Mouse (Mus musculus) thymus, adult 2 months (tissue): ENCODE results near the gene Acaca. TPM values are rescaled to one million over a fixed set of nuclear protein-coding genes. Genes with fewer than 3 reads are reported as not detected.
"Not testable (repeated sequence)": the region's sequence is repeated elsewhere in the genome, so short reads cannot be mapped to it uniquely, and the experiment has no call there.

Experiments
- DNase-seq: peaks from one replicate; pipeline ENCODE4 v3.0.0; 2021
- H3K27ac ChIP-seq: fragments of 200-500 bp; 2 replicates; pipeline ENCODE4 v1.5.1; 2012; ENCODE audit warnings: low read length, control low read depth; ENCODE audit not compliant: control insufficient read depth, insufficient read depth
- H3K27me3 ChIP-seq: fragments of 200-500 bp; 2 replicates; pipeline ENCODE4 v1.6.1; 2012; ENCODE audit warnings: mild to moderate bottlenecking, low read length, moderate library complexity, mixed read lengths; ENCODE audit not compliant: control insufficient read depth, insufficient read depth
- H3K36me3 ChIP-seq: fragments of 200-500 bp; 2 replicates; pipeline ENCODE4 v1.6.1; 2012; ENCODE audit warnings: mild to moderate bottlenecking, low read length, moderate library complexity; ENCODE audit not compliant: control insufficient read depth, insufficient read depth
- H3K4me1 ChIP-seq: fragments of 200-500 bp; replicated peaks from 2 replicates; pipeline ENCODE4 v1.6.1; 2012; ENCODE audit warnings: low read length; ENCODE audit not compliant: control insufficient read depth, insufficient read depth
- H3K4me3 ChIP-seq: fragments of 200-500 bp; 2 replicates; pipeline ENCODE4 v1.5.1; 2012; ENCODE audit warnings: mild to moderate bottlenecking, low read length, control low read depth, moderate library complexity; ENCODE audit not compliant: control insufficient read depth, insufficient read depth
- CTCF ChIP-seq: fragments of 200-500 bp; IDR thresholded peaks from 2 replicates; pipeline ENCODE4 v1.5.1; 2012; ENCODE audit warnings: mild to moderate bottlenecking, control low read depth, low read length, moderate library complexity, borderline replicate concordance; ENCODE audit not compliant: control insufficient read depth, poor library complexity, insufficient read depth; ENCODE audit errors: extremely low read depth
- POLR2A ChIP-seq: fragments of 200-500 bp; IDR thresholded peaks from 2 replicates; pipeline ENCODE4 v1.6.1; 2012; ENCODE audit warnings: mild to moderate bottlenecking, low read length, control low read depth, moderate library complexity; ENCODE audit not compliant: control insufficient read depth, poor library complexity, insufficient read depth; ENCODE audit errors: extremely low read depth
- WGBS: fragments of 180-500 bp; shearing (Covaris S2); methylation state at CpG from one replicate; pipeline ENCODE4 v1.1.7; 2018; 5-methylcytosine and 5-hydroxymethylcytosine counted together
- polyA plus RNA-seq: library from polyadenylated mRNA; depleted of rRNA; stranded (reverse); fragments of >200 nt; gene quantifications from 2 replicates; pipeline ENCODE4 v1.2.3, GENCODE M21; 2012

Acaca gene
- polyA plus RNA-seq, 1 experiment, result 25.3 TPM

DNA sequence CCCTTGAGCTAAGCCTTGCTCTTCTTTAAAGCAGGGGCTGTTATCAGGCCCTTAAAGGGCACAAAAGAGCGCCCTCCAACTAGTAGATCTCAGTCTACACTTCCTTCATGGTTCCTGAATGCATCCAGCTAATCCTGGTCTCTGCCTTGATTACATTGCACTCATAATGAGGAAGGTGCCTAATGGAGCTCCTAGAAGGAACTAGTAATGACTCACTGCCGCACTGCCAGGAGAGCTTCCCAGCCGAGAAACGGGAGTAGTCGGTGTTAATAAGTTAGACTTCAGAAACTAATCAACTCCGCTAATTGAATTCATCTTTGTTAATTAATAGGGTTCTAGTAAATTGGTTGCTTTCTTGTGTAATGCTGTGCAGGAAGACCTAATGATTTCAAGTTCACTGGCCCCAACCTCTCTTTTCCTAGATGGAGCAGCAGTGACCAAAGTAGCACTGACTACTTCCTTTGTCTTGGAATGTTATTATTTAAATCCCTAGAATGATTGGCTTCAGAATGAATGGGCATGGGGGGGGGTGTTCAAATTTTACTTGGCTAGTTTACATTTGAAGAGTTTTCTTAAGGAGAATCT is 176.8 kb downstream of the Acaca start:
- Histone ChIP-seq H3K4me3 (no peak overlapping the region), H3K27ac (no peak overlapping the region), H3K36me3 (no peaks in the 10 kb centered on the region), H3K27me3 (no peaks in the 10 kb centered on the region), H3K4me1 (no peaks in the 10 kb centered on the region)
- WGBS, result 95% methylated on average over 6 of the region's 6 CpGs
- DNase-seq, result no peak
- no peak for TF ChIP-seq POLR2A
- no peak for TF ChIP-seq CTCF

DNA sequence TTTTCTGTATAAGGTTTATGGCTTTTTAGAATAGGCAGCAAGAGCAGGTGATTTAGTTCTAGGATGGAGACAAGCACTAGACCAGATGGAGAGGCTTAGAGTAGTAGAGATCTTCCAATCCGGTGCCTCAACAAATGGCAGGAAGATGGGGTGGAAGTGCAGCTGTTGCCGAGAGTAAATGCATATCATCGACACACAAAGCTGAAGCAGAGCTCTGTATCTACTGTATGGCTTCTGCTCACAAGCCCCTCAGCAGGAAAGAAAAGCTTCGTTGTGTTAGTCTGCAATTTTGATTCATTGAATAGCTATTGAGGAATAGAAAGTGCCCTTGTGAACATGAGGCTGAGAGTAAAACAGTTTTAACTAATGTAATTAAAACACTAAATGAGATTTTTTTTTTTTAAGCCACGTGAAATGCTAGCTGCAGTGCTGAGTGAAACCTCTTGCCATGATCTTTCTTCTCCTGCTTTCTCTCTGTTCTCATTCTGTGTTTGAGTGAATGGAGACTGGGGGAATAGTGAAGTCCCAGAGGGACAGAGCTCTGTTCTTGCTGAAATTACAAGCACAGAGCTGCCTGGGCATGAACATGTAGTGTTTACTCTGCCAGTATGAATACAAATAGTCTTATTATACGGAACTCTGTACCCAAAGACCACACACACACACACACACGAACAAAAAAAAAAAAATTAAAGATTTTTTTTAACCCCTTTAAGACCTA is 194.7 kb downstream of the Acaca start:
- no peaks in the 10 kb centered on the region for H3K36me3 ChIP-seq
- no peaks in the 10 kb centered on the region for H3K4me1 ChIP-seq
- H3K27ac ChIP-seq, result no peak overlapping the region
- TF ChIP-seq POLR2A (no peak), CTCF (no peak)
- no peaks in the 10 kb centered on the region for H3K27me3 ChIP-seq
- H3K4me3 ChIP-seq, result no peak overlapping the region
- DNase-seq, result no peak
- 93% methylated on average over 7 of the region's 7 CpGs for WGBS

DNA sequence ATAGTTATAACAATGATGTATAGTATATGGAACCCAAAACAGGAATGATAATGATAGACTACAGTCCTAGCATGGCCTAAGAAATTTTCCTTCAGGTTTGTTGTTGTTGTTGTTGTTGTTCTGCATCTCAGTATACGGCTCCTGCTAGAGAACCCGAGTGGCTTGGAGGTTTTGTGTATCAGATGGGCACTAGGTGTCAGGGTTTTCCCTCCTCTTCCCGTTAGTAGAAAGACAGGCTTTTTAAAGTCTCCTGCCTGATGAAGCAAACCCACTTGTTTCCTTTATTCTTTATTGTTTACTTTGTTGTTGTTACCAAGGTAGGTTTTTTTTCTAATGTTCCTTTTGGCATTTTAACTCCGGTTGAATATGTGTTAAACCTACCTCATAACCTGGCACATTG is 197.6 kb downstream of the Acaca start:
- no peaks in the 10 kb centered on the region for H3K4me1 ChIP-seq
- H3K27ac ChIP-seq, result no peak overlapping the region
- no peak overlapping the region for H3K4me3 ChIP-seq
- no peaks in the 10 kb centered on the region for H3K36me3 ChIP-seq
- 95% methylated on average over 4 of the region's 4 CpGs for WGBS
- H3K27me3 ChIP-seq, result no peaks in the 10 kb centered on the region
- DNase-seq, result no peak
- TF ChIP-seq CTCF (no peak), POLR2A (no peak)

DNA sequence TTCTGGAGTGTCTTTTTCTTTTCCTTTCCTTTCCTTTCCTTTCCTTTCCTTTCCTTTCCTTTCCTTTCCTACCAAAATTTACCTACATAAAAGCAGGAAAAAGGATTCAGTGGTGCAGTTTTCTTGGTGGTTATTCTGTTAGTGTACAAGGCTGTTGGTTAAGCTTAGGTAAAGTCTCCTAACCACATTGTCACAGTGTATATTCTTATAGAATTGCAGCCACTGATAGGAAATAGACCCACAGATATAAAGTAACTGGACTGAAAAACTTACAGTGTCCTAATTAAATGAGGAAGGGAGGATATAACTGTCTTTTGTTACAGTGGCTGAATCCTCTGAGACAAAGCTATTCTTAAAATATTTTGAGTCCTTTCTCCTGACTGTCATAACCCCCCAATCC is 202.9 kb downstream of the Acaca start:
- TF ChIP-seq POLR2A (no peak), CTCF (no peak)
- no peak overlapping the region for H3K27ac ChIP-seq
- H3K4me3 ChIP-seq, result no peak overlapping the region
- no peaks in the 10 kb centered on the region for H3K27me3 ChIP-seq
- DNase-seq, result no peak
- H3K36me3 ChIP-seq, result no peaks in the 10 kb centered on the region
- H3K4me1 ChIP-seq, result no peaks in the 10 kb centered on the region

DNA sequence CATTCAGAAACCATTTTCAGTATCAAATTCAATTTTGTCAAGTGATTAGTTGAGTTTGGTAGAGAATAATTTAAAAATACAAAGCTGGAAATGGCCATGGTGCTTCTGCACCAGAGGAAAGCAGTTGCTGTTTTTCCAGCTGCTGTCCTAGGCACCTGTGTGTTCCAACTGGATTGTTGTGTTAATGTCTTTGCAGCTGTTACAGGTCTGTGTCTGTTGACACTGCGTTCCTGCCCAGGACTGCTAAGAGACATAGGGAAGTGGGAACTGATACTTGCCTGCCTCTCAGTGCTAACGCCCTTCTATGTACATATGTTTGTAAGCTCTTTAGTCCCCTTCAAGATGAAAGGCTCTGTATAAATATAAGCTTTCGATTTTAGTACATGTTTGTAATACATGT is 203.4 kb downstream of the Acaca start:
- DNase-seq, result no peak
- TF ChIP-seq CTCF, result no peak
- Histone ChIP-seq H3K4me1 (no peaks in the 10 kb centered on the region), H3K27ac (no peak overlapping the region), H3K36me3 (no peaks in the 10 kb centered on the region), H3K4me3 (no peak overlapping the region), H3K27me3 (no peaks in the 10 kb centered on the region)
- 94% methylated on average over 3 of the region's 3 CpGs for WGBS

DNA sequence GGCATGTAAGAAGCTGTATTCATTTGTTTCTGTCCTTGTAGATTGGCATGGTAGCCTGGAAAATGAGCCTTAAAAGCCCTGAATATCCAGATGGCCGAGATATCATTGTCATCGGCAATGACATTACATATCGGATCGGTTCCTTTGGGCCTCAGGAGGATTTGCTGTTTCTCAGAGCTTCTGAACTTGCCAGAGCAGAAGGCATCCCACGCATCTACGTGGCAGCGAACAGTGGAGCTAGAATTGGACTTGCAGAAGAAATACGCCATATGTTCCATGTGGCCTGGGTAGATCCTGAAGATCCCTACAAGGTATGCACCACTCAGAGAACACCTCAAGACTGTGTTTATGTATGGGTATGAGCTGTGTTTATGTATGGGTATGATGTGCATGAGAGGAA is 208.8 kb downstream of the Acaca start:
- 98% methylated on average over 8 of the region's 8 CpGs for WGBS
- DNase-seq, H3K36me3 ChIP-seq, H3K27ac ChIP-seq, H3K27me3 ChIP-seq, H3K4me3 ChIP-seq, H3K4me1 ChIP-seq: not testable (repeated sequence)

DNA sequence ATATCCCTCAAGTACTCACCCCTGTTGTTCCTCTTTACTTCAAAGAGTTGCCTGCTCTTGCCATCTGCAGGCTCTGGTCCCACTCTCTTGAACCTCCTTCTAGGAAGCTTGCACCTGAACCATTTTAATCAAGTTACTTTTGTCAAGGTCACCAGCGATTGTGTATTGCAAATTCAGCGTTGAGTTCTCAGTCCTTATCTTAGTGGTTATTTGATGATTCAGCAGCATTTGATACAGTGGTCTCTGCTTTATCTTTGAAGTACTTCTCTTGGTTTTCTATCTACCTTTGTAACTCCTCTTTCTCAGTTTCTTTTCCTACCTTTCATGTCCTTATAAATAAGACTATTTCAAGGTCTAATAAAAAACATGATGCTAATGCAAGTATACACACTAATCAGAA is 211.2 kb downstream of the Acaca start:
- DNase-seq, result no peak
- Histone ChIP-seq H3K27me3 (no peaks in the 10 kb centered on the region), H3K36me3 (no peaks in the 10 kb centered on the region), H3K4me3 (no peak overlapping the region), H3K27ac (no peak overlapping the region), H3K4me1 (no peaks in the 10 kb centered on the region)
- no peak for TF ChIP-seq CTCF
- no peak for TF ChIP-seq POLR2A
- WGBS, result 75% methylated on average over 2 of the region's 2 CpGs
